Mouse (Mus musculus): ENCODE measurements around the gene Sidt2. TPM values are rescaled to one million over a fixed set of nuclear protein-coding genes. Genes with fewer than 3 reads are reported as not detected.

Sidt2 gene
- total RNA-seq, 4 experiments from 2014 or later, result 64.4 to 70.3 (median 67.4) TPM

DNA sequence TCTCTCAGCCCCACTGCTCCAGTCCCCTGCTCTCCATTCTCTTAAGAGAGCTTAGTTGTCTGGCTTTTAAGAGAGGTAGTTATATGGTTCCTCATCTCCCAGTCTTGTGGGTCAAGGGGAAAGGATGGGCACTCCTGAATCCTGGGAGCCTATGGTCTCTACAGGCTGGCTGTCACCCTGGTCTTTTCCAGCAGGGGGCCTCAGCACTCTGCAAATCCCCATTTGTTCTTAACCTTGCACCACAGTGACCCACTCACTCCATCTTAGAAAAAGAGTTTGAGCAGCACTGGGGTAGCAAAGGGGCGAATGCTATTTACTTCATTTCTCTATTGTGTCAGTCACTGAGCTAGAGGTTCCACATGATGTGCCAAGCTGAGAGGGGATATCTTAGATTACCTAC lies 43.4 kb downstream of the Sidt2 start:
- DNase-seq (ENCODE audit: low spot score in 2 of 2), result peak in 1 of 2 experiments; percentile 39

DNA sequence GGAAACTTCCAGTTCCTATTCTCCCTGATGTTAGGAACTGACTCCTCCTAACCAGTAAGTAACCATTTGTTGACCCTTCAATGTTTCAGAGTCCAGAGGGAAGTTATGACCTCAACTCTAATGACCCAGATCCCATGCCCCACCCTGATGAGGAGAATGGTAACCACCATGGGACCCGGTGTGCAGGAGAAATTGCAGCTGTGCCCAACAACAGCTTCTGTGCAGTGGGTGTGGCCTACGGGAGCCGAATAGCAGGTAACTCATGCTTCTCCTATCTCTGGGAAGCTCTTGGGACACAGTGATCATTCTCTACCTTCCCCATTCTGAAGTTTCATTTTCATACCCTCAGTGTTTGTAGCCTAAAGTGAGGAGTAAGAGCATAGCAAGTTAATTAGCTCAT lies 44.1 kb downstream of the Sidt2 start:
- no peak for DNase-seq (ENCODE audit: low spot score in 2 of 2)

DNA sequence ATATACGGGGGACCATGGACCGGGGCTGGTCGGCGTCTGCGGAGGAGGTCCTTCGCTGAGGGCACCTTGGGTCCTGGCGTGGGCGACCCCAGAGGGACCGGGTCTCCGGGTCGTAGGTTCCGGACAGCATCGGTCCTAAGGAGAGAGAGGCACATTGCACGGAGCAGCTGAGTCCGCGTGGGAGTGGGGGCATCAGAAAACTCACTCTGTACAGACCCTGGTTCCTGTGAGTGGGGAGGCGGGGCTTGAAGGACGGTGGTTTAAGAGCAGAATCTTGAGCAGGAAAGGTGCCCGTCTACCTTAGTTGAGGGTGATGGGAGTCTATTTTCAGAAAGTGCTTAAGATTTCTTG lies 48.0 kb downstream of the Sidt2 start:
- DNase-seq (ENCODE audit: low spot score in 2 of 2), result no peak

DNA sequence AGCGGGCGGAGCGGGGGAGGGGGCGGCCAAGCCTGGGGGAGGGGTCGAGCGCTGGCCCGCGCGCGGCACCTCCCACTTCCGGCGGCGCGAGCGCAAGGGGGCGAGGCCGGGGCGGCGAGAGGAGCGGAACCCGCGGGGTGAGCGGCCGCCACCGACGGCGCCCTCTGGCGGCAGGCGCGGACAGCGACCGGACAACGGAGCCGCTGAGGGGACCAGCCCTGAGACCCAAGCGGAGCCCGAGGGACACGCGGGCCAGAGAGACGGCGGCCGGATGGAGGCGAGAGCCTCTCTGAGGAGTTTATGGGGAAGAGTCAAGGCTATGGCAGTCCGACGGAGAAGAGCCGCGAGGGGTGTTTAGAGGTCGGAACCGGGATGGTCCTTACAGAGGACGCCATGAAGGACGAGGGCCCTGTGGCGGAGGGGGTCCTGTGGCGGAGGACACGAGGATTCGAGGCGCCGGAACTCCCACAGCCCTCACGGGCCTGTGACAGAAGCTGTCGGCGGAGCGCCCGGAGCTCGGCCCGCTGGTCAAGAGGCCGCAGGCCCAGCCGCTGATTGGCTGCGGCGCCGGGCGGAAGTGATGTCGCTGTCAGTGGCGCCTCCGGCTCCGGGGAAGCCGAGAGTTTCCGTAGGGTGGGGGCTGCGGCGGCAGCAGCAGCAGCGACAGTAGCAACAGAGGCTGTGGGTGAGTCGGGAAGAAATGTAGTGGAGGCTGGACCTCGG lies 48.5 kb downstream of the Sidt2 start, which contains the start of the genes Pcsk7 and Rnf214:
TSS of gene Pcsk7 (plus strand) at position 143 of the 723 bp plus-strand sequence.
TSS of gene Rnf214 (minus strand) at position 557 of the 723 bp plus-strand sequence.
- peak; percentile 82 to 90 for DNase-seq (ENCODE audit: low spot score in 2 of 2)

DNA sequence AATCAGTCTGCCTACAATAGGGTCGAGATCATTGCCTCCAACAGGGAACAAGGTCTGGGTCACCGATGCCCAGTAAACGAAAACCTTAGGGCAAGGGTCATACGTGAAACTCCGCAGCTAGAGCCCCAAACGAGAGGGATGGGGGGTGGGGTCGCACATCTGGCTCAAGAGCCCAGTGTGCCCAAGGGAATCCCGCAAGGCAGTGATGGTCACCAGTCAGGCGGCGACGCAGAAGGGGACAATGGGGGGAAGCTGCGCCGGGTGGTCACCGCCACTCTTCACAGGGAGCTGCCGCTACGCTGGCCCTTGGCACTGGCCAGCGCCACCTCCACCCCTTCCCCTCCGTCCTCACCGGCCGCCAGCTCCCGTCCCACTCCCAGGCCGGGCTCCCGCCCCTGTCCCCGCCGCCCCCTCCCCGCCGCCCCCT lies 49.2 kb downstream of the Sidt2 start:
- peak in 1 of 2 experiments; percentile 19 for DNase-seq (ENCODE audit: low spot score in 2 of 2)

DNA sequence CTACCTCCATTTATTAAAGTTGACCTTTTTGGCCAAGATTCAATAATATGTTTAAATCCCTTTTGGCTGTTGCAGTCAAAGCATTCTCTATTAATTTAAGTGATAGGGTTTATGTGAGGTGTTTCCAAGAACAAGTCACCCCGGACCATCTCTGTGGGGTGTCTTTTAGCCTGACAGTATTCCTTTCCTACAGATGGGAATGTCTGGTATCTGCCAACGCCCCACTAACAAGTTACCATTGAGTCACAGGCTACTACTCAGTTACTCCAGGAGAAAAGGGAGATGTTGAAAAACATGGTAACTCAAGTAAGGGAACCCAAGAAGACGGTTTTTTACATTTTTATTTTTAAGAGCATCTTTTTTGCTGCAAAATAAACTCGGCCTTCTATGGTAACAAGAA lies 49.9 kb downstream of the Sidt2 start:
- no peak for DNase-seq (ENCODE audit: low spot score in 2 of 2)

DNA sequence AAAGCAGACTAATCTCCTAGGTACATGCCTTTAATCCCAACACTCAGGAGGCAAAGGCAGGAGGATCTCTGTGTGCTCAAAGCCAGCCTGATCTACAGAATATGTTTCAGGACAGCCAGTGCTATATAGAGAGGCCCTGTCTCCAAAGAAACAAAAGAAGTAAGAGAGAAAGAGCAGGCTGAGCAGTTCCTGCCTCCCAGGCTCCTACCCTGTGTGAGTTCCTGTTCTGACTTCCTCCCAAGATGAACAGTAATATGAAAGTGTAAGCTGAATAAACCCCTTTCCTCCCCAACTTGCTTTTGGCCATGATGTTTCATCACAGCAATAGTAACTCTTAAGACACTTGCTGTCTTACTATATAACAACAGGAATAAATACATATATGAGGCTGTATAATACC lies 61.4 kb downstream of the Sidt2 start:
- no peak for DNase-seq (ENCODE audit: low spot score in 2 of 2)

Small RNA genes lying within 50 kb of the gene (microRNA-seq; reads per million reads assigned to microRNA genes)
- gene Mir7087, result not detected

Other genes starting within 250 kb of the Sidt2 start
- 1 to 10 TPM; 2.1 to 3.9 (median 2.4) TPM for gene Cep164, start 126.6 kb downstream of the Sidt2 start, total RNA-seq (2022)
- 10 to 100 TPM; 28.3 to 64.8 (median 51.1) TPM for gene Bace1, start 116.7 kb downstream of the Sidt2 start, total RNA-seq (2022)
- gene Pcsk7, start 48.8 kb downstream of the Sidt2 start, total RNA-seq (2022), result 10 to 100 TPM in 2 of 4 experiments, 1 to 10 TPM in 2; 7.9 to 14.1 (median 10.7) TPM
- gene Rnf214, start 48.3 kb downstream of the Sidt2 start, total RNA-seq (2022), result 10 to 100 TPM; 23.7 to 28.9 (median 25.5) TPM
- gene Tagln, start 19.2 kb downstream of the Sidt2 start, total RNA-seq (2022), result 10 to 100 TPM; 28.4 to 54.2 (median 31.7) TPM
- 10 to 100 TPM; 19.1 to 25.8 (median 23.2) TPM for gene Pafah1b2, start 57.4 kb upstream of the Sidt2 start, total RNA-seq (2022)
- gene Sik3, start 57.6 kb upstream of the Sidt2 start, total RNA-seq (2022), result 10 to 100 TPM; 36.6 to 42.4 (median 39.7) TPM